Mouse (Mus musculus): ENCODE data around the gene Rnf223. TPM values are rescaled to one million over a fixed set of nuclear protein-coding genes. Genes with fewer than 3 reads are reported as not detected.

The Rnf223 gene
- polyA plus RNA-seq, 1 experiment from 2014 or later, result 0.16 TPM

GRCm38 (mm10) chr4:156177630-156178029 lies 47.3 kb downstream of the Rnf223 start:
- H3K27ac ChIP-seq (ENCODE audit: low read depth, low read length), result no peak overlapping the region
- H3K9me3 ChIP-seq (ENCODE audit: control insufficient read depth, low read length), result no peaks in the 10 kb centered on the region
- ATAC-seq (replicated peaks; ENCODE audit: low FRiP score) (no peak), DNase-seq (ENCODE audit: low spot score) (no peak)
- no peak overlapping the region for H3K4me2 ChIP-seq
- 92% methylated on average over 9 of the region's 9 CpGs for WGBS
- H3K27me3 ChIP-seq (replicated peaks; ENCODE audit: control insufficient read depth, insufficient read depth, low read length), result no peaks in the 10 kb centered on the region
- H3K4me3 ChIP-seq (ENCODE audit: low read depth, low read length), result no peak overlapping the region
- no peak overlapping the region for H3K9ac ChIP-seq (ENCODE audit: low read depth, low read length)
- H3K36me3 ChIP-seq (ENCODE audit: control insufficient read depth, insufficient read depth, low read length), result peaks cover 55% of the 10 kb centered on the region
- no peaks in the 10 kb centered on the region for H3K4me1 ChIP-seq (replicated peaks; ENCODE audit: control insufficient read depth, insufficient read depth, low read length)

Other genes starting within 250 kb of the Rnf223 start
- 48.5 and 49.1 TPM in 2 replicates for gene Pusl1, start 238.7 kb upstream of the Rnf223 start, polyA plus RNA-seq (2014; fragmentation: Nextera tagmentation; extraction: Ambion mirVana)
- 16.1 and 17.9 TPM in 2 replicates for gene Acap3, start 238.7 kb upstream of the Rnf223 start, polyA plus RNA-seq (2014; fragmentation: Nextera tagmentation; extraction: Ambion mirVana)
- gene Ube2j2, start 186.7 kb upstream of the Rnf223 start, polyA plus RNA-seq (2014; fragmentation: Nextera tagmentation; extraction: Ambion mirVana), result 123 TPM in 2 replicates
- 56.9 and 59.0 TPM in 2 replicates for gene C1qtnf12, start 168.2 kb upstream of the Rnf223 start, polyA plus RNA-seq (2014; fragmentation: Nextera tagmentation; extraction: Ambion mirVana)
- 12.1 and 13.0 TPM in 2 replicates for gene B3galt6, start 137.9 kb upstream of the Rnf223 start, polyA plus RNA-seq (2014; fragmentation: Nextera tagmentation; extraction: Ambion mirVana)
- 130 TPM in 2 replicates for gene Sdf4, start 137.6 kb upstream of the Rnf223 start, polyA plus RNA-seq (2014; fragmentation: Nextera tagmentation; extraction: Ambion mirVana)
- 0.85 TPM in 1 of 2 replicates, not detected in the other for gene Tnfrsf4, start 116.7 kb upstream of the Rnf223 start, polyA plus RNA-seq (2014; fragmentation: Nextera tagmentation; extraction: Ambion mirVana)
- gene Tnfrsf18, start 104.3 kb upstream of the Rnf223 start, polyA plus RNA-seq (2014; fragmentation: Nextera tagmentation; extraction: Ambion mirVana), result 0.92 and 1.0 TPM in 2 replicates
- 0.12 and 0.56 TPM in 2 replicates for gene Ttll10, start 71.1 kb upstream of the Rnf223 start, polyA plus RNA-seq (2014; fragmentation: Nextera tagmentation; extraction: Ambion mirVana)
- gene 9430015G10Rik, start 20.5 kb upstream of the Rnf223 start, polyA plus RNA-seq (2014; fragmentation: Nextera tagmentation; extraction: Ambion mirVana), result 34.5 and 39.4 TPM in 2 replicates
- 31.6 and 35.5 TPM in 2 replicates for gene Agrn, start 67.0 kb downstream of the Rnf223 start, polyA plus RNA-seq (2014; fragmentation: Nextera tagmentation; extraction: Ambion mirVana)
- gene Isg15, start 70.3 kb downstream of the Rnf223 start, polyA plus RNA-seq (2014; fragmentation: Nextera tagmentation; extraction: Ambion mirVana), result 0.47 and 0.51 TPM in 2 replicates
- 0.08 and 0.73 TPM in 2 replicates for gene AW011738, start 72.8 kb downstream of the Rnf223 start, polyA plus RNA-seq (2014; fragmentation: Nextera tagmentation; extraction: Ambion mirVana)
- gene Perm1, start 85.4 kb downstream of the Rnf223 start, polyA plus RNA-seq (2014; fragmentation: Nextera tagmentation; extraction: Ambion mirVana), result 0.25 TPM in 2 replicates
- gene Plekhn1, start 104.3 kb downstream of the Rnf223 start, polyA plus RNA-seq (2014; fragmentation: Nextera tagmentation; extraction: Ambion mirVana), result 9.1 and 11.8 TPM in 2 replicates
- 152 and 155 TPM in 2 replicates for gene Noc2l, start 105.5 kb downstream of the Rnf223 start, polyA plus RNA-seq (2014; fragmentation: Nextera tagmentation; extraction: Ambion mirVana)
- 8.9 and 9.7 TPM in 2 replicates for gene Samd11, start 125.1 kb downstream of the Rnf223 start, polyA plus RNA-seq (2014; fragmentation: Nextera tagmentation; extraction: Ambion mirVana)
- not detected in 2 replicates for gene Vmn2r-ps159, start 200.6 kb downstream of the Rnf223 start, polyA plus RNA-seq (2014; fragmentation: Nextera tagmentation; extraction: Ambion mirVana)